Mouse (Mus musculus): ENCODE measurements around the gene Kifc5b. TPM values are rescaled to one million over a fixed set of nuclear protein-coding genes. Genes with fewer than 3 reads are reported as not detected.

The Kifc5b gene
- 10 to 100 TPM; 11.1 to 31.7 TPM for polyA plus RNA-seq (2012; fragmentation: generic; extraction: Trizol)

DNA sequence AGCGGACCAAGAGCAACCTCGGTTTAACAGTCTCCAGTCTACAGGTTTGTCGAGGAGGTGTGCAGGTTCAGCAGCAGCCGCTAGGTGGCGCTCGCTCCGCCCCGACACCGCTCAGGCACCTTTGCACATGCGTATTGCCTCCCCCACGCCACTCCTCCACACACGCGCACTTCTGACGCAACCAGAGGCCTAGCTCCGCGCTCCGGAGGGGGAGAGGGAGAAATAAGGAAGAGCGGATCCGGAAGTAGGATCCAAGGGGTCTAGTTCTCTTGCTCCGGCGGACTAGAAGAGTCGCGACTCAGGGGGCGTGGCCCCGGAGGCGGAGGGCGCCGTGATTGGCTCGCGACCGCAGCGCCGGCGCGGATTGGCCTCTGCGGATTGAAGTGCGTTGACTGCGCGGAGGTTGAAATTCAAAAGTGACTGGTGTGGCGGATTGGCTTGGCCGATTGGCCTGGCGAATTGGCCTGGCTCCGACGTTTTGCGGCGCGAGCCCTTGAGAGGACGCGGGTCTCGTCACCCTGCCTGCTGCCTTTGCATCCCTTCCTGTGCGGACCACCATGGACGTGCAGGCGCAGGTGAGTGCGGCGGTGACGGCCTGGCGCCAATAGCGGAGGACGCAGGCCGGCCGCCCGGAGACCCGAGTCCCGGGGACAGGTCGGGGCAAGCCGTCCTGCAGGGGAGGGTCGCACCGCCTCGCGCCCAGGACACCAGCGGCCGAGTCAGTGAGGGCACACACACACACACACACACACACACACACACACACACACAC is at the start of gene Kifc5b:
Gene Kifc5b, plus strand, starts transcription at position 381 of the 772 bp plus-strand sequence.

DNA sequence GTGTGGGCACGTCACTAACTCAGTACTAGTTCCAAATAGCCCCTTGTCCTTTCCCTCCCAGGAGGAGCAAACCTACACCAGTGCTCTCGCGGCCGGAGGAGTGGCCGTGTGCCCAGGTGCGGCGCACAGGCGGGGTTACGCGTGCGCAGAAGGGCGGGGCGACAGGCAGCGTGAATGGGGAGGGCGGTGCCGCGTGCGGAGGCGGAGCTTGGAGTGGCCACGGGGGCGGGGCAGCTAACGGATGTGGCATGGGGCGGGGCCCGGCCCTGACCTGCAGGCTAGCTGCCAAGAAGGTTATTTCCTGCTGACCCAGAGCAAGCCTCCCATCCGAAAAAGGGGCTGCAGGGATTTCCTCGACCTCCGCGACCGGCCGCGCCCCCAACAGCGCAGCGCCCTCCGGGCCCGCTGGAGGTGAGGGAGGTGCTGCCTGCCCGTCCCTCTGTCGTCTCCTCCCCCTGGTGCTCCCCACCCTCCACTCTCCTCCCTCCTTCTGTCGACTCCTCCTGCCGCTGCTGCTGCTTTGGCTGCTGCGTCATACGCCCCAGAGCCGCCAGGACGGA is 16.0 kb downstream of the Kifc5b start, which contains the start of gene Phf1:
Gene Phf1, plus strand, starts transcription at position 214 of the 560 bp plus-strand sequence.

DNA sequence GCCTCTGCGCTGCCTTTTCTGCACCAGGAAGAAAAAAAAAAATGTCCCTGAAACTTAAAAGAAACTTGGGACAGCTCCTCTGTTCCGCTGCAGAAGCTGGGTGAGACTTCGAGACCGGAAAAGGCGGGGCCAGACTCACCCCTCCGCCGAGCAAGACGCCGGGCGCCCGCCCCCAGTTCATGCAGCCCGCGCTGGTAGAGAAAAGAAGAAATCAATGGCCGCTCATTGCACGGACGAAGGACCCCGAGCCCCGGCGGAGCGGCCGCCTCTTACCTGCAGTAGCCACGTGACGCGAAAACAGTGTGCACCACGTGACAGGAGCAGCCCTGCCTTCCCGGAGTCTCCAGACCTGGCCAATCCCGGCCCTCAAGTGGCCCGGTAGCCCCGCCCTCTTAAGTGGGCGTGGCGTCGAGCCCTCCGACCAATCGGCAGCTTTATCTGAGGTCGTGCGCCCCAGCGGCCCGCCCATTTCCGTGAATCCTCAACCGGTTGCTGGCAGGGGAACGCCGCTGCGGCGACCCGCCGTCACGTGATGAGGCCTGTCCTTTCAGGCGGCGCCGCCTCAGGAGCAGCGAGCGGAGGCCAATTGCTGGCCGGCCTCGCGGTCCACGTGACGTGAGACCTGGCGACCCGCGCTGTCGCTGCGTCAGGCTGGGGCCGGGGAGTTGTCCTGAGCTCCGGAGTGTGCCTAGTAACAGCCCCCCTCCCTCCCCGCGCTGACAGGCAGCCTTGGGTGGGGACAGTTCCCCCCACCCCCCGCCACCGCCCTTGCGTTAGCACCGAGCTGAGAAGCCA is 22.5 kb downstream of the Kifc5b start, which contains the start of gene Cuta:
Gene Cuta, minus strand, starts transcription at position 392 of the 795 bp plus-strand sequence.

DNA sequence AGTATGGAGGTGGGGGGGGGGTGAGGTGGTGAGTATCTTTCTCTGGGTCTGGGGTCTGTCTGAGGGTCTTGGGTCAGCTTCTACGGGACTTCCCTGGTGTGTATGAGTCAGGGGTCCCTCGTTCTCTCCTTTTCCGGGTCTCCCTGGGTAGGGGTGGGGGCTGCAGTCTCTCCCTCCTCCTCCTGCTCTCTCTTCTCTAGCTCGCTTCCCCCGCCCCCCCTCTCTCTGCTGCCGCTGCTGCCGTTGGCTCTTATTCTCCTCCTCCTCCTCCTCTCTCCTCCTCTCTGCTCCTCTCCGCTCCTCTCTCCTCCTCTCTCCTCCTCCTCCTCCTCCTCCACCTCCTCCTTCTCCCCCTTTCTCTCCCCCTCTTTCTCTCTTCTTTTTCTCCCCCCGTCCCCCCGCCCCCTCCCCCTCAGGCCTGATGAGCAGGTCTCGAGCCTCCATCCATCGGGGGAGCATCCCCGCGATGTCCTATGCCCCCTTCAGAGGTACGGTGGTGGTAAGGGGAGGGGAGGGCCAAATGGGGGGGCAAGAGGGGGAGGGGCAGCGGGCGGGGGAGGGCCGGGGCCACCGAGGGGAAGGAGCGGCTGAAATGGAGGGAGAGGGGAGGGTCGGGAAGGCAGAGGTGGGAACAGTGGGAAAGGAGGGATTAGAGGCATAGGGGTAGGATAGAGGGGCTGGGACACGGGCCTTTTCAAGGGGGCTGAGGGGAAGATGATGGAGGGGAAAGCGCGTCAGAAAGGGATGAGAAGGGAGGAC is 24.3 kb downstream of the Kifc5b start, which contains the start of gene Syngap1:
Gene Syngap1, plus strand, starts transcription at position 223 of the 759 bp plus-strand sequence.

DNA sequence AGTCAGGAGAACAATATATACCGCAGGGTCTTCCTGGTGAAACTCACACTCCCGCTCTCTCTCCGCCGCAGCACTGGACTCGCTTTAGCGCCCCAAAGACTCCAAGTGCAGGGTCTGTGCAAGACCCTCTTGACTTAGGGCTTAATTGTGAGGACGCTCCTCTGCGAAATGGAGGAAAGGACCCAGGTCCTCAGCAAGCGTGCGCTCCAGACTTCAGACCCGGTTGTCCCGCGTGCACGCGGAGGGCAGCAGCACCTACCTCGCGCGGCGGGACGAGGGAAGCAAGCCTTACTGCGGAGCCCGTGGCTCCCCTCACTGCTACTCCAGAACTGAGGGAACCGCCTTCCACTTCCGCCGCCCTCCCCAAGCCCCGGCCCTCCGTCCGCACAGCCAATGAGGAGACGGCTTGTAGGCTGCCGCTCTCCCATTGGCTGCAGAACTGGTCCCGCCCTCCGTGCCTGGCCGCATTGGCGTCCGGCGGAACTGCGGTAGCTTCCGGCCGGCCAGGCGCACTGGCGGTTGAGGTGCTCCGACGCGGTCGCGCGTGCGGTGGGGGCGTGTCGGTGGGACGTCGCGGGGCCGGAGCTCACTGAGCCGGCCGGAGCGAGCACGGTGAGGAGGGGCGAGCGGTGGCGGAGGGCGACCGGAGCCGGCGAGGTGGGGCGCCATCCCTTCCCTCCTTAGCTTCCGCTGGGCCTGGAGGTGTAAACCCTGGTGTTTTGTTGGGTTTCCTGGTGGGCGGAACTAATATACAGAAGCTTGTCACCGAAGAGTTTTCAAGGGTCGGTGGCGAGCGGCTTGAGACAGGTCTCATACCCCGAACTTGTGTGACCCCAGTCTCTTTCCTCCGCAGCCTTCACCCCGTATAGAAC is 56.0 kb downstream of the Kifc5b start, which contains the start of gene Zbtb9:
Gene Zbtb9, plus strand, starts transcription at position 465 of the 872 bp plus-strand sequence.

Other genes starting within 250 kb of the Kifc5b start
- gene Crebrf, start 201.4 kb upstream of the Kifc5b start, polyA plus RNA-seq (2012; fragmentation: generic; extraction: Trizol) = 1 to 10 TPM in 1 of 2 experiments, under 1 TPM in 1; 0.06 to 2.4 TPM
- gene Bnip1, start 136.0 kb upstream of the Kifc5b start, polyA plus RNA-seq (2012; fragmentation: generic; extraction: Trizol) = 10 to 100 TPM; 36.3 to 48.4 TPM
- under 1 TPM in 1 of 2 experiments, not detected in 1; 0.04 TPM for gene Nkx2-5, start 72.1 kb upstream of the Kifc5b start, polyA plus RNA-seq (2012; fragmentation: generic; extraction: Trizol)
- 10 to 100 TPM in 1 of 2 experiments, 1 to 10 TPM in 1; 6.1 to 31.6 TPM for gene Phf1, start 16.0 kb downstream of the Kifc5b start, polyA plus RNA-seq (2012; fragmentation: generic; extraction: Trizol)
- 100 to 1,000 TPM; 240 to 326 TPM for gene Cuta, start 22.5 kb downstream of the Kifc5b start, polyA plus RNA-seq (2012; fragmentation: generic; extraction: Trizol)
- 10 to 100 TPM in 1 of 2 experiments, under 1 TPM in 1; 0.30 to 12.1 TPM for gene Syngap1, start 24.2 kb downstream of the Kifc5b start, polyA plus RNA-seq (2012; fragmentation: generic; extraction: Trizol)
- 1 to 10 TPM; 3.1 to 8.4 TPM for gene Zbtb9, start 56.1 kb downstream of the Kifc5b start, polyA plus RNA-seq (2012; fragmentation: generic; extraction: Trizol)
- gene Bak1, start 111.9 kb downstream of the Kifc5b start, polyA plus RNA-seq (2012; fragmentation: generic; extraction: Trizol) = 100 to 1,000 TPM; 107 to 169 TPM
- gene Itpr3, start 140.2 kb downstream of the Kifc5b start, polyA plus RNA-seq (2012; fragmentation: generic; extraction: Trizol) = 10 to 100 TPM; 12.4 to 26.1 TPM
- 1,000 to 10,000 TPM in 1 of 2 experiments, 100 to 1,000 TPM in 1; 683 to 1,951 TPM for gene Uqcc2, start 216.8 kb downstream of the Kifc5b start, polyA plus RNA-seq (2012; fragmentation: generic; extraction: Trizol)